Mouse (Mus musculus) myocyte (in vitro differentiated cells): ENCODE measurements at regions not wholly inside any gene's neighbourhood (a gene's known extent, or its start where the extent isn't known, plus 50 kb on each side); places are given as distances from the start of the nearest gene placed in this dataset.
A peak's percentile ranks its signal among the peaks of the same experiment; 100 is the strongest.

Source experiments
- H3K27me3 ChIP-seq: one replicate; pipeline ENCODE4 v1.6.1; 2011; ENCODE audit not compliant: control insufficient read depth, insufficient read depth, insufficient read length
- H3K36me3 ChIP-seq: one replicate; pipeline ENCODE4 v1.6.1; 2011; ENCODE audit not compliant: control insufficient read depth, insufficient read depth
- H3K4me2 ChIP-seq: one replicate; pipeline ENCODE4 v1.6.1; 2011; ENCODE audit warnings: low read depth, control low read depth
- H3K4me3 ChIP-seq: one replicate; pipeline ENCODE4 v1.5.1; 2011; ENCODE audit warnings: mild to moderate bottlenecking, control low read depth, moderate library complexity
- H3K79me2 ChIP-seq: one replicate; pipeline ENCODE4 v1.6.1; 2011; ENCODE audit not compliant: control insufficient read depth, insufficient read depth
- H3ac ChIP-seq: one replicate; pipeline ENCODE4 v1.6.1; 2011; ENCODE audit not compliant: control insufficient read depth, insufficient read length
- CEBPB ChIP-seq: IDR thresholded peaks from 2 replicates; pipeline ENCODE4 v1.6.1; 2011; ENCODE audit warnings: mild to moderate bottlenecking, moderate library complexity; ENCODE audit not compliant: poor library complexity, insufficient read depth, severe bottlenecking
- E2F4 ChIP-seq: IDR thresholded peaks from one replicate; pipeline ENCODE4 v1.6.1; 2011; ENCODE audit warnings: mild to moderate bottlenecking, control low read depth, moderate library complexity; ENCODE audit not compliant: insufficient read depth
- MAX ChIP-seq: IDR thresholded peaks from one replicate; pipeline ENCODE4 v1.6.1; 2011; ENCODE audit warnings: low read depth, mild to moderate bottlenecking, control low read depth
- MYOD1 ChIP-seq, 3 experiments: IDR thresholded peaks; one replicate each; pipeline ENCODE4 v1.6.1; 2011; ENCODE audit warnings: control low read depth in 2 of 3, low read depth in 2 of 3, mild to moderate bottlenecking in 2 of 3, moderate library complexity in 1 of 3; ENCODE audit not compliant: insufficient read length in 2 of 3, control insufficient read depth in 1 of 3
- MYOG ChIP-seq, 3 experiments: IDR thresholded peaks; one replicate each; pipeline ENCODE4 v1.6.1; 2011; ENCODE audit warnings: control low read depth in 2 of 3, low read depth in 2 of 3, mild to moderate bottlenecking in 2 of 3; ENCODE audit not compliant: insufficient read length in 2 of 3, control insufficient read depth in 1 of 3, insufficient read depth in 1 of 3
- POLR2A ChIP-seq: IDR thresholded peaks from one replicate; pipeline ENCODE4 v1.6.1; 2011; ENCODE audit warnings: low read depth, mild to moderate bottlenecking, control low read depth, moderate library complexity; ENCODE audit not compliant: insufficient read length
- POLR2AphosphoS2 ChIP-seq: IDR thresholded peaks from one replicate; pipeline ENCODE4 v1.6.1; 2011; ENCODE audit warnings: low read depth, control low read depth; ENCODE audit not compliant: insufficient read length
- REST ChIP-seq: IDR thresholded peaks from one replicate; pipeline ENCODE4 v1.6.1; 2011; ENCODE audit warnings: mild to moderate bottlenecking, control low read depth, moderate library complexity; ENCODE audit not compliant: insufficient read depth, insufficient read length
- SRF ChIP-seq: IDR thresholded peaks from one replicate; pipeline ENCODE4 v1.6.1; 2011; ENCODE audit warnings: low read depth; ENCODE audit not compliant: control insufficient read depth, insufficient read length
- TCF12 ChIP-seq: IDR thresholded peaks from one replicate; pipeline ENCODE4 v1.6.1; 2011; ENCODE audit warnings: mild to moderate bottlenecking, control low read depth; ENCODE audit not compliant: poor library complexity, insufficient read depth, severe bottlenecking
- TCF3 ChIP-seq: IDR thresholded peaks from one replicate; pipeline ENCODE4 v1.6.1; 2011; ENCODE audit warnings: low read depth, control low read depth; ENCODE audit not compliant: insufficient read length
- USF1 ChIP-seq: IDR thresholded peaks from one replicate; pipeline ENCODE4 v1.6.1; 2011; ENCODE audit warnings: low read depth, mild to moderate bottlenecking, control low read depth, moderate library complexity

DNA sequence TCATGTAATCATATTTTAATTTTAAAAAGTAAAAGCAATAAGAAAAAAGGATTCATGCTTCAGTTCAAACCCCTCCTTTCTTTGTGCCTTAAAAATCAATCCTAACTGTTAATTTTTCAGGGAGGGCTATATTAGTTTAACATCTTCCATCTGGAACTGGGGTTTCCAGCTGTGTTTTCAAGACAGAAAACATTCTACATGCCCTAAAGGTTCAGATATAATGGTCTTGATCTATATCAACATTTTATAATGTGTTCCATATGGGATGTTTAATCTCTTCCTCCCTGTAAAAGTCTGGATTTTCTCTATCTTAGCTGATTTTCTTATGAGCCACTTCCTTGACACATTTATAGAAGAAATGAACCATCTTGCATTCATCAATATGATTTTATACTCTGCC is 205.9 kb upstream of the Grm7 start:
- TF ChIP-seq POLR2A (no peak), TCF3 (no peak)
- H3K4me2 ChIP-seq: no peak overlapping the region
- no peaks in the 10 kb centered on the region for H3K27me3 ChIP-seq
- no peaks in the 10 kb centered on the region for H3K79me2 ChIP-seq
- no peak overlapping the region for H3ac ChIP-seq
- H3K36me3 ChIP-seq: no peaks in the 10 kb centered on the region
- no peak overlapping the region for H3K4me3 ChIP-seq

DNA sequence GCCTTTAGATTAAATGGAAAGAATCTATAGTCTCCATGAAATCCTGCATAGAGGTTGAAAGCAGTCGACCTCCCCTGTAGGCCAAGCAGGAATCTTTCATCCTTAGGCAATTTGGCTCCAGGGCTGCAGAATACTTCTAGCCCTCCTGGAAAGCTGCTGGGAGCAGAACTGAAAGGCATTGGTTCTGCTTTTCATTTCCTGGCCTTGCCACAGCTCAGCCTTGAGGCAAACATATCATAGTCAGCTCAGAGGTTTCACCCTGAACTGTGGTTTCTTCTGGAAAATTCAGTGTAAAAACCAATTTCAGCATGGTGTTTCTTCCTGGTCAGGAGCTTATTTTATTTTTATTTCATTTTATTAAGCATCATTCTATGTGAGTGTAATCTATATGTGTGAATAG is 182.0 kb upstream of the Grm7 start:
- no peaks in the 10 kb centered on the region for H3K27me3 ChIP-seq
- no peaks in the 10 kb centered on the region for H3K36me3 ChIP-seq
- TF ChIP-seq POLR2AphosphoS2 (no peak), MYOD1 (IDR thresholded peaks at IDR 0.05; ENCODE audit: control insufficient read depth in 1 of 3, insufficient read length in 2 of 3, low read depth in 2 of 3) (no peak), TCF12 (no peak), E2F4 (no peak), MAX (no peak), POLR2A (no peak), SRF (no peak), MYOG (IDR thresholded peaks at IDR 0.05; ENCODE audit: control insufficient read depth in 1 of 3, insufficient read depth in 1 of 3, insufficient read length in 2 of 3, low read depth in 2 of 3) (no peak), USF1 (no peak), TCF3 (no peak), CEBPB (no peak), REST (no peak)
- no peaks in the 10 kb centered on the region for H3K79me2 ChIP-seq
- no peak overlapping the region for H3K4me3 ChIP-seq
- no peak overlapping the region for H3ac ChIP-seq
- H3K4me2 ChIP-seq: no peak overlapping the region

DNA sequence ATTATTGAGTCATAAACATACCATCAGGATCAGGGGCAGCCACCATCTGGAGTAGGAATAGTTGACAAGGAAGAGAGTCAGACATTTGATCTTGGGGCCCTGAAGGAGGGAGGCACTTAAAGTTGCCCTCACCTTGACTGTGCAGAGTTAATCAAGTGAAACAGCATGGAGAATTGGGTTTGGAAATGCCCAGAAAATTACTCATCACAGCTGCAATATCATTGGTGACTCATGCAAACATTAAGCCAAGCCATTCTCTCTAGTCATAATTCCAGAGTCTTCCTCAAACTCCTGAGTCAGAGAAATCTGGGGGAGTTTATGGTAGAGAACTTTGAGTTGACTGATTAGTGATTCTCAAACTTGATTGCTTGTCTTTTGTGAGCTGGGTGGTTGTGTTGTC is 177.7 kb upstream of the Grm7 start:
- no peak overlapping the region for H3K4me2 ChIP-seq
- no peaks in the 10 kb centered on the region for H3K36me3 ChIP-seq
- TF ChIP-seq TCF12 (no peak), CEBPB (peak; percentile 55; the same call in 1 of the 2 replicates)
- H3ac ChIP-seq: no peak overlapping the region
- no peaks in the 10 kb centered on the region for H3K79me2 ChIP-seq
- no peaks in the 10 kb centered on the region for H3K27me3 ChIP-seq
- no peak overlapping the region for H3K4me3 ChIP-seq

DNA sequence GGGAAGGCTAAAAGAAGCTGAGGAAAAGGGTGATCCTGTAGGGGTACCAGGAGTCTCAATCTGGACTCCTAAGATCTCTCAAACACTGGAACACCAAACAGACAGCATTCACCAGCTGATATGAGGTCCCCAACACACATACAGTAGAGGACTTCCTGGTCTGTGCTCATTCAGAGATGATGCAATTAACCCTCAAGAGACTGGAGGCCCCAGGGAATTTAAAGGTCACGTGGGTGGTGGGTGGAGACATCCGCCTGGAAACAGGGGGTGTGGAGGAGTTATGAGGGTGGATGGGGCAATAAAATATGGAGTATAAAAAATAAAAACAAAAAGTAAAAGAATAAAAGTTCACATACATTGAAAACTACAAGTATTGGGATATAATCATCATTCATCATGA is 139.5 kb upstream of the Grm7 start:
- Histone ChIP-seq H3K4me2 (no peak overlapping the region), H3ac (no peak overlapping the region), H3K79me2 (no peaks in the 10 kb centered on the region), H3K27me3 (no peaks in the 10 kb centered on the region), H3K36me3 (no peaks in the 10 kb centered on the region), H3K4me3 (no peak overlapping the region)
- TF ChIP-seq TCF3: no peak
- TF ChIP-seq MYOG (IDR thresholded peaks at IDR 0.05; ENCODE audit: control insufficient read depth in 1 of 3, insufficient read depth in 1 of 3, insufficient read length in 2 of 3, low read depth in 2 of 3): no peak
- peak; percentile 67 for TF ChIP-seq USF1
- TF ChIP-seq E2F4: no peak
- no peak for TF ChIP-seq POLR2A
- TF ChIP-seq CEBPB: peak; percentile 82
- no peak for TF ChIP-seq SRF
- no peak for TF ChIP-seq TCF12
- TF ChIP-seq MAX: peak; percentile 9

DNA sequence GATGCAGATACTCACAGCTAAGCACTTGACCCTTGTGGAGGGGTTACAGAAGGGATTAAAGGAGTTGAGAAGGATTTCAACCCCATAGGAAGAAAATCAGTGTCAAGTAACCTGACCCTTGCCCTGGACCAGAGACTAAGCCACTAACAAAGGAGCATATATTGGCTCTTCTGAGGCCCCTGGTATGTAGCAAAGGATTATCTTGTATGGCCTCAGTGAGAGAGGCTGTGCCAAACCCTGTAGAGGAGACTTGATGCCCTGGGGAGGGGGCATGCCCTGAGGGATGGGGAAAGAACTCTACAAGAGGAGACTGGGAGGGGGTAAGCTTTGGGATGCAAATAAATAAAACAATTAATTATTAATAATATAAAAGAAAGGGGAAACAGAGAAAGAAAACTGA is 134.9 kb upstream of the Grm7 start:
- H3K4me2 ChIP-seq: no peak overlapping the region
- no peaks in the 10 kb centered on the region for H3K27me3 ChIP-seq
- TF ChIP-seq MYOD1 (IDR thresholded peaks at IDR 0.05; ENCODE audit: control insufficient read depth in 1 of 3, insufficient read length in 2 of 3, low read depth in 2 of 3) (no peak), TCF12 (no peak), TCF3 (no peak), USF1 (no peak), CEBPB (no peak), POLR2A (no peak), SRF (no peak), POLR2AphosphoS2 (no peak), MYOG (IDR thresholded peaks at IDR 0.05; ENCODE audit: control insufficient read depth in 1 of 3, insufficient read depth in 1 of 3, insufficient read length in 2 of 3, low read depth in 2 of 3) (no peak), E2F4 (no peak)
- no peaks in the 10 kb centered on the region for H3K79me2 ChIP-seq
- no peak overlapping the region for H3K4me3 ChIP-seq
- H3ac ChIP-seq: no peak overlapping the region
- no peaks in the 10 kb centered on the region for H3K36me3 ChIP-seq

DNA sequence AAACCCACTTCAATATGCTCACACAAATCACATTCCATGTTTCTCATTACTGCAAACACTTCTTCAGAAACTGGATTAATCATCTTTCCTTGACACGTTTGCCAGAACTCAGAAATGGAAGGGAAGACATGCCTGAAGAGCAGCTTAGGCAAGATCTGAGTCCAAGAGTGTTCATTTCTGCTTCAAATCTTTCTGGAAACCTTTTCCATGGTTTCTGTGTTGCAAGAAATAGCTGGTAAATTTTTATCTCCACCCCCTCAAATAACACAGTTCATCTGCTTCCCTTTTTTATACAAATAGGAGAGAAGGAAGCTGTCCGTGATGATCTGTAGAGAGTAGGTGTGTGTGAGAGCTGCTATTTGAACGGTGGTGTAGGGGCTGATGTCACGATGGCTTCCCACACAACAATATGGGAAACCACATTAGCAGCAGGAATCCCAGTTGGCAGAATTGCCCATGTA is 106.6 kb upstream of the Grm7 start:
- Histone ChIP-seq H3K79me2 (no peaks in the 10 kb centered on the region), H3K4me2 (no peak overlapping the region), H3K27me3 (no peaks in the 10 kb centered on the region), H3K4me3 (no peak overlapping the region), H3ac (no peak overlapping the region), H3K36me3 (no peaks in the 10 kb centered on the region)
- no peak for TF ChIP-seq POLR2AphosphoS2
- TF ChIP-seq TCF12: no peak
- no peak for TF ChIP-seq CEBPB
- no peak for TF ChIP-seq POLR2A
- TF ChIP-seq MYOD1 (IDR thresholded peaks at IDR 0.05; ENCODE audit: control insufficient read depth in 1 of 3, insufficient read length in 2 of 3, low read depth in 2 of 3): no peak
- TF ChIP-seq TCF3: no peak
- TF ChIP-seq MYOG (IDR thresholded peaks at IDR 0.05; ENCODE audit: control insufficient read depth in 1 of 3, insufficient read depth in 1 of 3, insufficient read length in 2 of 3, low read depth in 2 of 3): no peak
- TF ChIP-seq USF1: no peak
- TF ChIP-seq REST: no peak
- TF ChIP-seq SRF: no peak
- TF ChIP-seq MAX: no peak
